Mouse (Mus musculus) mammary gland, adult 2 months (tissue): ENCODE data around the gene Pdgfd. TPM values are rescaled to one million over a fixed set of nuclear protein-coding genes. Genes with fewer than 3 reads are reported as not detected.

Experiments
- polyA plus RNA-seq: library from polyadenylated mRNA; depleted of rRNA; stranded (reverse); fragments of >200 nt; gene quantifications from 2 replicates; pipeline ENCODE4 v1.2.3, GENCODE M21; 2012; ENCODE audit warnings: low replicate concordance; rRNA removed

The Pdgfd gene
- polyA plus RNA-seq = 2.4 and 6.1 TPM in 2 replicates

GRCm38 (mm10) chr9:6168391-6169037 lies at the start of gene Pdgfd:
Pdgfd (plus strand) TSS chr9:6168584.

GRCm38 (mm10) chr9:6269796-6270280 lies 101.5 kb downstream of the Pdgfd start, which contains the start of gene Ddi1:
Ddi1 (minus strand) TSS chr9:6269846.

Other genes starting within 250 kb of the Pdgfd start
- not detected in 2 replicates for gene Ddi1, start 101.3 kb downstream of the Pdgfd start, polyA plus RNA-seq